Mouse (Mus musculus) left cerebral cortex, postnatal 14 days (tissue): ENCODE measurements around the gene Gm10762. TPM values are rescaled to one million over a fixed set of nuclear protein-coding genes. Genes with fewer than 3 reads are reported as not detected.
"Not testable (repeated sequence)": the region's sequence is repeated elsewhere in the genome, so short reads cannot be mapped to it uniquely, and the experiment has no call there.

Experiments
- DNase-seq, 2 experiments: peaks; one replicate each; pipeline ENCODE4 v3.0.0; 2021 to 2022; ENCODE audit warnings: low spot score in 2 of 2, mixed read lengths in 1 of 2
- intact Hi-C: fragments of 180-260 bp; cut with DNase I; formaldehyde crosslinking; loops from one replicate; pipeline ENCODE4 v1.15.1; 2025
- long read RNA-seq, 2 experiments: library from polyadenylated mRNA; stranded (forward); transcript quantifications; one replicate each; pipeline ENCODE4 v2.0.0; 2021
- total RNA-seq, 2 experiments: library from RNA; stranded (reverse); gene quantifications; 2 replicates each; pipeline ENCODE4 v1.2.3; 2021

Gene Gm10762
- total RNA-seq = 1 to 10 TPM; 7.3 to 7.4 TPM
- long read RNA-seq, experiment 1, partial matches to known transcripts = 0 of 4 reads
- long read RNA-seq, experiment 1, other reads (novel, unspliced or antisense) = 0 of 4 reads
- long read RNA-seq, experiment 2, transcript Gm10762-201 (1 exons, 1,133 nt) = major isoform, 7 of 7 reads
- long read RNA-seq, experiment 2, partial matches to known transcripts = 0 of 7 reads
- long read RNA-seq, experiment 2, other reads (novel, unspliced or antisense) = 0 of 7 reads

GRCm38 (mm10) chr2:128967661-128968441, at the start of gene Gm10762:
TSS of gene Gm10762 (minus strand) at chr2:128967725.
- peak; percentile 62 to 66 for DNase-seq
- intact Hi-C loops = no loop called here

- DNase-seq, intact Hi-C loops: not testable (repeated sequence)
These were observed 41.3 kb upstream of the Gm10762 start for GRCm38 (mm10) chr2:129008867-129009266.

GRCm38 (mm10) chr2:129006194-129006749, 38.7 kb upstream of the Gm10762 start:
- intact Hi-C loops = no loop called here

GRCm38 (mm10) chr2:129004872-129005271, 37.3 kb upstream of the Gm10762 start:
- intact Hi-C loops = no loop called here
- DNase-seq = no peak

More at GRCm38 (mm10) chr2:129006194-129006749, 38.7 kb upstream of the Gm10762 start:
- DNase-seq = no peak

- DNase-seq = peak in 1 of 2 experiments; percentile 9
- intact Hi-C loops = no loop called here
These were observed 17.2 kb upstream of the Gm10762 start for GRCm38 (mm10) chr2:128984746-128985145.

GRCm38 (mm10) chr2:128975572-128975971, 8.0 kb upstream of the Gm10762 start:
- intact Hi-C loops = no loop called here
- DNase-seq = no peak

GRCm38 (mm10) chr2:128972301-128972700, 4.8 kb upstream of the Gm10762 start:
- DNase-seq = no peak
- intact Hi-C loops = no loop called here

GRCm38 (mm10) chr2:128968475-128969083, 1.1 kb upstream of the Gm10762 start:
- intact Hi-C loops = no loop called here

GRCm38 (mm10) chr2:128966641-128967580, 614 bp downstream of the Gm10762 start, which contains the start of gene Zc3h6:
TSS of gene Zc3h6 (plus strand) at chr2:128967402.
- peak; percentile 98 to 99 for DNase-seq
- intact Hi-C loops = no loop called here

More at GRCm38 (mm10) chr2:128968475-128969083, 1.1 kb upstream of the Gm10762 start:
- no peak for DNase-seq

GRCm38 (mm10) chr2:128966236-128966635, 1.3 kb downstream of the Gm10762 start:
- intact Hi-C loops = no loop called here
- no peak for DNase-seq

- intact Hi-C loops = loop anchor here (2.0 kb wide), 1 partner anchor 17 kb away; no protein-coding TSS in a partner anchor
- DNase-seq = no peak
These were observed 1.9 kb downstream of the Gm10762 start for GRCm38 (mm10) chr2:128965505-128966105.

- intact Hi-C loops = no loop called here
- DNase-seq = no peak
These were observed 13.3 kb downstream of the Gm10762 start for GRCm38 (mm10) chr2:128954186-128954585.

GRCm38 (mm10) chr2:128947962-128948588, 19.4 kb downstream of the Gm10762 start:
- peak; percentile 31 to 53 for DNase-seq
- intact Hi-C loops = loop anchor here (2.0 to 10.0 kb wide), 3 partner anchors 17 to 487 kb away; no protein-coding TSS in a partner anchor

- intact Hi-C loops = loop anchor here (5.0 to 10.0 kb wide), 2 partner anchors 82 to 491 kb away; partner anchors contain the start of gene Fbln7
- peak; percentile 97 to 98 for DNase-seq
These were observed 23.7 kb downstream of the Gm10762 start, which contains the start of gene Zc3h8 for GRCm38 (mm10) chr2:128943538-128944528. TSS of gene Zc3h8 (minus strand) at chr2:128944077.

GRCm38 (mm10) chr2:128936256-128936655, 31.3 kb downstream of the Gm10762 start:
- intact Hi-C loops = no loop called here
- no peak for DNase-seq

- intact Hi-C loops = no loop called here
- DNase-seq = no peak
These were observed 36.8 kb downstream of the Gm10762 start for GRCm38 (mm10) chr2:128930704-128931103.
